Mouse (Mus musculus): ENCODE data around the gene Srpr.

Srpr gene

GRCm38 (mm10) chr9:35199772-35200471, at the start of gene Srpr, which contains the start of gene Tirap:
Srpr (plus strand) TSS chr9:35200175.
Tirap (minus strand) TSS chr9:35200291.
- DNase-seq = peak; percentile 94

GRCm38 (mm10) chr9:35152923-35153322, 47.1 kb upstream of the Srpr start:
- no peak for DNase-seq

GRCm38 (mm10) chr9:35156002-35156710, 43.8 kb upstream of the Srpr start:
- DNase-seq = no peak

- no peak for DNase-seq
Observed at GRCm38 (mm10) chr9:35156862-35157261, 43.1 kb upstream of the Srpr start.

- DNase-seq = no peak
Observed at GRCm38 (mm10) chr9:35158477-35158876, 41.5 kb upstream of the Srpr start.

GRCm38 (mm10) chr9:35160662-35161061, 39.3 kb upstream of the Srpr start:
- DNase-seq = no peak

- DNase-seq = no peak
Observed at GRCm38 (mm10) chr9:35161721-35162120, 38.3 kb upstream of the Srpr start.

GRCm38 (mm10) chr9:35163011-35163690, 36.8 kb upstream of the Srpr start:
- no peak for DNase-seq

GRCm38 (mm10) chr9:35164142-35164874, 35.7 kb upstream of the Srpr start:
- no peak for DNase-seq

GRCm38 (mm10) chr9:35166144-35166797, 33.7 kb upstream of the Srpr start:
- DNase-seq = no peak

- no peak for DNase-seq
Observed at GRCm38 (mm10) chr9:35166798-35167635, 33.0 kb upstream of the Srpr start.

- DNase-seq = no peak
Observed at GRCm38 (mm10) chr9:35170071-35170470, 29.9 kb upstream of the Srpr start.

- DNase-seq = no peak
Observed at GRCm38 (mm10) chr9:35173331-35173730, 26.6 kb upstream of the Srpr start.

GRCm38 (mm10) chr9:35175251-35176123, 24.5 kb upstream of the Srpr start, which contains the start of gene Dcps:
Dcps (minus strand) TSS chr9:35176061.
- peak; percentile 94 to 96 for DNase-seq

- DNase-seq = no peak
Observed at GRCm38 (mm10) chr9:35176124-35176659, 23.8 kb upstream of the Srpr start.

GRCm38 (mm10) chr9:35182832-35183231, 17.1 kb upstream of the Srpr start:
- no peak for DNase-seq

GRCm38 (mm10) chr9:35183359-35183758, 16.6 kb upstream of the Srpr start:
- DNase-seq = peak; percentile 5 to 10

GRCm38 (mm10) chr9:35186430-35186829, 13.5 kb upstream of the Srpr start:
- peak; percentile 7 to 16 for DNase-seq

GRCm38 (mm10) chr9:35187351-35187903, 12.5 kb upstream of the Srpr start:
- DNase-seq = no peak

GRCm38 (mm10) chr9:35188700-35189099, 11.3 kb upstream of the Srpr start:
- DNase-seq = no peak

All from B cell, adult 2 months (primary cell).